Mouse (Mus musculus): ENCODE data around the gene Gpbp1l1.

Gpbp1l1 gene

DNA sequence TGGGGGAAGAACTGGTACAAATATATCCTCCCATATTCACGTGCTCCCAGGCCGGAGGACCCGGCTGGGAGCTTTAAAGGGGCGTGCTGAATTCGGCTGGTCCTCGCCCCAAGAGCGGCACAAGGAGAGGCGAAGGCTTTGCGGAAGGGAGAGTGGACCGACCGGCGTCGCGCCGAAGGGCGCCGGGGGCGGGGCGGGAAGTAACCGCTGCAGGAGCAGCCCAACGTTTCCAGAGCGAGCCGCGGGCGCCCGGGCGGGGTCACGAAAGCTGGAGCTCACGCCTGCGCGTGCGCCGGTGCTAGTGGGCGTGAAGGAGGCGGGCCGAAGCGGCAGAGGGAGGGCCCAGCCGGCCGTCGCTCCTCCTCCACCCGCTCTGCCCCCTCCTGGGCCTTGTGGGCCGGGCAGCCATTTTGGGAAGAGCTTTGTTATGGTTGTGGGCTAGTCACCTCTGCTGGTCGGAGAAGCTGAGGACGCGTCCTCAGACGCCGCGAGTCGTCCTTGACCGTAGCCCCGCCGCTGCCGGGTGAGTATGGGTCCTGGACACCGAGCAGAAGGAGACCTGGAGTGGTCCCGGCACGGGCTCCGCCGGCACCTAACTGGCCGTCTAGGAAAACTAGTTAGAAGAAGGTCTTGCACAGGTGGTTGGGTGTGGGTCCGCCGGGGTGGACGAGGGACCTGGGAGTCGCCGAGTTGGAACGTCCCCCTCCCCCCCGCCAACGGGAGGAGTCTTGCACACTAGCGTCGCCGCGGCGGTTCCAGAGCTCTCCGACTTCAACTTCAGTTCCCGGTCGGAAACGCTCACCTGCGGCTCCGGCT is at the start of gene Gpbp1l1:
Gpbp1l1 (plus strand) TSS at position 353 of the 816 bp plus-strand sequence.
- DNase-seq = peak; percentile 97

DNA sequence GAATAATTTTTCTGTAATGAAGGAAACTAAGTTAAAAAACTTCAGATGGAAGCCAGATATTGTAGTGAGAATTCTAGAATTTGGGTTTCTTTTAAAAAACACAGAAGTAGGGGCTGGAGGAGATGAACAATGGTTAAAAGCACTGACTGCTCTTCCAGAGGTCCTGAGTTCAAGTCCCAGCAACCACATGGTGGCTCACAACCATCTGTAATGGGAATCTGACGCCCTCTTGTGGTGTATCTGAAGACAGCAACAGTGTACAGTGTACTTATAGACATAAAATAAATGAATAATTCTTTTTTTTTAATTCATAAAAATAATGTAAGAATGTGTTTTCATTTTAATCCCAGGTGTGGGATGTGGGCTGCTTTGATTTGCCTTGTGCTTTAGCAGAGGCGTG is 26.3 kb upstream of the Gpbp1l1 start:
- no peak for DNase-seq

GRCm38 (mm10) chr4:116536351-116536750 is 21.1 kb upstream of the Gpbp1l1 start:
- no peak for DNase-seq

- DNase-seq = no peak
Observed at GRCm38 (mm10) chr4:116537737-116538136, 19.7 kb upstream of the Gpbp1l1 start.

- no peak for DNase-seq
Observed at GRCm38 (mm10) chr4:116550432-116550831, 7.0 kb upstream of the Gpbp1l1 start.

GRCm38 (mm10) chr4:116553035-116553434 is 4.4 kb upstream of the Gpbp1l1 start:
- no peak for DNase-seq

DNA sequence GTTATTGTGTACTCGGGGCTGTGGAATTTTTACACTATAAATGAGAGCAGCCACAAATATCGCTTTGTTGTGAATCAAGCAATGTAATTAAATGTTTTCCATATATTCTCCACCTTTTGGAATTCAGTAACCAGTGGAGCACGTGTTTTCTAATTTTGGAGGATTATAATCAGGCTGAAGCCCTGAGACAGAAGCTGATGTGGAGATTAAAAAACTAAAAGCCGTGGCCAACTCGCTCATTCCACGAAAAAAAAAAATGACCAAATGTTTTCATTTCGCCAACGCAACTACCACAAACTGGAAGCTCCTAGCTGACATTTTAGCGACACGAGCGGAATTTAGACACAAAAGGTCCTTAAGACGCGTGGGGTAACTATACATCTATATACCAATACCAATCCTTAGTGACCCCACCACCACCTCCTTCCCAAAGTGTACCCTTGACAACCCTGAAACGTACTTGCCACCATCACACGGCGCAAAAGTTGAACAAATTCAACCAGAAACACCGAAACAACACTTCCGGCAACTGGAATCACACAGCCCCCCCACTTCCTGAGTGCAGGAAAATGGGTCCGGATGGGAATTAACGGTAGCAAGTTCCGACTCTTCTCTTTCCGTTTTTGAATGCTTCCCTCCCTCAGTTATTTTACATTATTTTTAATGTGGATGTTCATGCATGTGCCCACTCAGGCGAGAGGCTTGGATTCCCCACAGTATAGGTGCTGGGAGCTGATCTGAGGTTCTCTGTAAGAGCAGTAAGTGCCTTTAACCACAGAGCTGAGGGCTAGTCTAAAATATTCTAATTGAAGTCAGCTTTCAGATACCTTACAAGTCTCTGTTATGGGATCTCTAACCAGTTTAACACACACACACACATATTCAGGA is 1.8 kb upstream of the Gpbp1l1 start, which contains the start of gene Tmem69:
Tmem69 (minus strand) TSS at position 524 of the 888 bp plus-strand sequence.
- peak; percentile 90 for DNase-seq

DNA sequence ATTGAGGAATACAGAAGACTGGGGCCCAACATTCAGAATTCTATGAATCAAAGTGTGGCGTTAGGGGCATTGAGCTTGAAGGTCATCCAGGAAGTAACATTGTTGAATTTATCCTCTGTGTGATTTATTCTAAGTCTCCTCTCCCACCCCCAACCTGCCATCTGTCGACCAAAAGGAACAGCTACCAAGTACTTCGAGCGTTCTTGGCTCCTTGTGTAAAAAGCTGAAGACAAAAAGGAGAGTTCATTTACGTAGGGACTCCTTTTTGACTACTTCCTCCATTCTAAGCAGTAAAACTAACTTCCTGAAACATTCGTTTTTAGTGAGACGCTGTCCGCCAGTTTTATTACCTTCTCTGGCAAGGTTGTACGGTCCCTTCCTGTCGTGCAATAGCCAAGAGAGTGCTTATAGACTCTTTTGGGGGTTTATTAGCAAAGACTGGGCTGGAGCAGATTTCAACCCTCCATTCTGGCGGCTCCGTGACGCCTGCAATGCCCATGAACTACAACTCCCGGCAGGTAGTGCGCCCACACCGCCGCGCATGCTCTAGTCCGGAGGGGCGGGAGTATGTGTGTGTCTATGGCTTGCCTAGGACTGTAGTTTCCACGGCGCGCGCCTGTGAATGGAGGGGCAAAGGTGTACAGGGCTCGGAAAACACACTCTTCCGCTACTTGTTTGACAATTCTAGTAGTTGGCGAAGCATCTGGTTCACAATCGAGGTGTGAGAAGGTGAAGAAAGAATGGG is 725 bp upstream of the Gpbp1l1 start:
- peak; percentile 96 for DNase-seq

GRCm38 (mm10) chr4:116558151-116558882 is 859 bp downstream of the Gpbp1l1 start:
- no peak for DNase-seq

DNA sequence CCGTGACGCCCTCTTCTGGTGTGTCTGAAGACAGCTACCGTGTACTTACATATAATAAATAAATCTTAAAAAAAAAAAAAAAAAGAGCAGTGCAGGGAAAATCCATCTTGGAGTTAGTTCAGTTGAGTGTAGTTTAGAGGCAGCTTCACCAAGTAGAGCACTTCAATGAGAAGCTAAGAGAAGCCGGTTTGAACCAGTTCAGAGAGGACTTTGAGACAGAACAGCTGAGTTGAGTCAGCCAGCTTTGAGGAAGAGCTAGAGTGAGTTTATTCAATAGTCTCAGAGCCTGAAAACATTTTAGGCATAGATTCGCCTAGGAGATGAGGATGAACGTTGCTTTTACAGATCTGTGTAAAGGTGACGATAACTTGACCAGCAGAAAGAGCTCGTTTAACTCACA is 38.3 kb downstream of the Gpbp1l1 start:
- no peak for DNase-seq

- DNase-seq = peak; percentile 2
Observed at GRCm38 (mm10) chr4:116596379-116596778, 38.9 kb downstream of the Gpbp1l1 start, which contains the start of gene Ccdc17. Gene Ccdc17 (plus strand): TSS chr4:116596654.

GRCm38 (mm10) chr4:116596978-116597881 is 39.8 kb downstream of the Gpbp1l1 start:
- peak; percentile 94 for DNase-seq

DNA sequence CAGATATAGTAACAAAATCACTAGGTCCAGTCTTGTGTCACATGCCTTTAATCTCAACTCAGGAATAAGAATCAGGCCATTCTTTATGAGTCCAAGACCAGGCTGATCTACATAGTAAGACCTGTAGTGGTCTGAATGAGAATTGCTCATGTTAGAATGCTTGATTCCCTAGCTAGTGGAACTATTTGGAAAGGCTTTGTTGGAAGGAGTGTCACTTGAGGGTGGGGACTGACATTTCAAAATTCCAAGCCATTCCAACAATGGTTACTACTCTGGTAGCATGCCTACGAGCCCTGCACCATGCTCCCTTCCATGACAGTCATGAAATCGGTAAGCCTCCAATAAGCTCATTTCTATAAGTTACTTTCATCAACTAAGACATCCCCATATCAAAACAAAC is 55.2 kb downstream of the Gpbp1l1 start:
- no peak for DNase-seq

GRCm38 (mm10) chr4:116615237-116615636 is 57.8 kb downstream of the Gpbp1l1 start:
- DNase-seq = no peak

GRCm38 (mm10) chr4:116624831-116625230 is 67.4 kb downstream of the Gpbp1l1 start:
- no peak for DNase-seq

DNA sequence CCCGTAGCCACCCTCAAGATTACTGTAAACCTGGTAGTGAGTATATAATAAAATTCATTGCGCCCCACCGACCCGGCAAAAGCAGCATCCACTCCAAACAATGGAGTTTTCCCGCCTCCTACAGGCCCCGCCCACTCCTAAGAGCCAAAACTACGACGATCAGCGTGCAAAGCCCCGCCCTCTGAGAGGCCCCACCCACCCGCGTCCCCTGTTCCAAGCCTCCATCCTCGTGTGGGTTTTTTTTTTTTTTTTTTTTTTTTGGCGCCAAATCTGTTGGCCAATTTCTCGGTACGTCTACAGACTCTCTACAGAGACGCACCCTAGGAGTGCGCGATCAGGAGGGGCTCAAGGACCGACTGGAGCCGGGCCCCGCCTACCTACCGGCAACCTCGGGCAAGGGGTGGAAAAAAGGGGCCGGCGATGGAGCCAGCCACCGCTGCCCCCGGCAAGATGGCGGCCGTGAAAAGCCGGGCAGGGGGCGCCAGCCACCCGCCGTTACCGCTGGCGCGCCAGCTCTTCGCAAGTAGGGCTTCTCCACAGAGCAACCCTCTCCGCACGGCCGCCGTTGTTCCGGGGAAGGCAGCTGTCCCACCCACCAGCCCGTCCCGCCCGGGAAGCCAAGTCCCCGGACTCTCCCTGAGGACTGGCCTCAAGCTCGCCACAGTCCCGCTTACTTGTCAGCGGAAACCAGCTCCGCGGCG is 69.3 kb downstream of the Gpbp1l1 start:
- peak; percentile 95 for DNase-seq

- peak; percentile 96 for DNase-seq
Observed at GRCm38 (mm10) chr4:116627359-116627716, 69.9 kb downstream of the Gpbp1l1 start.

- peak; percentile 92 for DNase-seq
Observed at GRCm38 (mm10) chr4:116627722-116628662, 70.5 kb downstream of the Gpbp1l1 start, which contains the start of gene Nasp. Gene Nasp (minus strand): TSS chr4:116627941.

DNA sequence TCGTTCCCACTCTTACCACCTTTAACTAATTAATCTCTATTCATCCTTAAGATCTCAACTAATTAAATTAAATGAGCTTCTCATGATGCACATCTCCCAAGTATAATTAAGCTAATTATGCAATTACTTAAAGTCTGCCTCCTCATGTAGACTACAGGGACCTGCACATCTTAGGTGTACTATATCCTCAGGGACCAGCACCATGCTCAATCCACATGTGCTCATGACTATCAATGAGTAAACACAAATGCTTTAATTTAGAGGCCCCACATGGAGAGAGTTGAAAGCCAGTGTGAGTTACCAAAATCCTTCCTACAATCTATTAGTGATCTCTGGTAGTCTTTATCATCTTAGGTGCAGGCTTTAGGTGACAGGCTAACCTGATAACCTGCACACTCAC is 77.7 kb downstream of the Gpbp1l1 start:
- no peak for DNase-seq
